Mouse (Mus musculus) activated CD4-positive, CD25-positive, alpha-beta regulatory T cell, adult 4 months (primary cell): Measurements from ENCODE around the gene Fgl2. TPM values are rescaled to one million over a fixed set of nuclear protein-coding genes. Genes with fewer than 3 reads are reported as not detected.

Experiments
- ATAC-seq: one replicate; pipeline ENCODE4 v1.8.0; 2017
- polyA plus RNA-seq, 2 experiments: library from polyadenylated mRNA; unstranded; fragments of 100-300 nt; shearing (Covaris generic); gene quantifications; one replicate each; pipeline ENCODE4 v1.2.1; 2017

Fgl2 gene
- polyA plus RNA-seq, 2 experiments from 2014 or later: 27.5 to 28.0 TPM

- peak; percentile 47 for ATAC-seq
These were observed 12.0 kb downstream of the Fgl2 start for GRCm38 (mm10) chr5:21384252-21384960.

GRCm38 (mm10) chr5:21384976-21385375, 12.5 kb downstream of the Fgl2 start:
- ATAC-seq: peak; percentile 62

GRCm38 (mm10) chr5:21386432-21386831, 14.0 kb downstream of the Fgl2 start:
- no peak for ATAC-seq

- no peak for ATAC-seq
These were observed 14.9 kb downstream of the Fgl2 start for GRCm38 (mm10) chr5:21387340-21387739.

GRCm38 (mm10) chr5:21388855-21389254, 16.4 kb downstream of the Fgl2 start:
- no peak for ATAC-seq

GRCm38 (mm10) chr5:21391616-21392384, 19.4 kb downstream of the Fgl2 start:
- ATAC-seq: no peak

- ATAC-seq: no peak
These were observed 22.1 kb downstream of the Fgl2 start for GRCm38 (mm10) chr5:21394562-21394961.

GRCm38 (mm10) chr5:21395205-21395840, 22.9 kb downstream of the Fgl2 start:
- ATAC-seq: no peak

GRCm38 (mm10) chr5:21411261-21411666, 38.8 kb downstream of the Fgl2 start:
- peak; percentile 92 for ATAC-seq

- peak; percentile 43 for ATAC-seq
These were observed 39.6 kb downstream of the Fgl2 start for GRCm38 (mm10) chr5:21412056-21412455.

GRCm38 (mm10) chr5:21413322-21413721, 40.9 kb downstream of the Fgl2 start:
- ATAC-seq: no peak

GRCm38 (mm10) chr5:21414116-21414820, 41.8 kb downstream of the Fgl2 start:
- peak; percentile 30 for ATAC-seq

- no peak for ATAC-seq
These were observed 46.2 kb downstream of the Fgl2 start for GRCm38 (mm10) chr5:21418613-21419012.

- ATAC-seq: no peak
These were observed 48.2 kb downstream of the Fgl2 start for GRCm38 (mm10) chr5:21420609-21421008.

GRCm38 (mm10) chr5:21424614-21425602, 52.5 kb downstream of the Fgl2 start, which contains the start of the genes Ccdc146 and Fam185a:
Ccdc146 (minus strand) TSS chr5:21424677.
Fam185a (plus strand) TSS chr5:21424958.
- ATAC-seq: peak; percentile 99

GRCm38 (mm10) chr5:21426666-21427065, 54.2 kb downstream of the Fgl2 start:
- ATAC-seq: no peak

Other genes starting within 250 kb of the Fgl2 start
- 10 to 100 TPM; 36.6 to 38.8 TPM for gene Gsap, start 186.4 kb upstream of the Fgl2 start, polyA plus RNA-seq
- under 1 TPM; 0.60 to 0.61 TPM for gene Ccdc146, start 52.0 kb downstream of the Fgl2 start, polyA plus RNA-seq
- gene Fam185a, start 52.3 kb downstream of the Fgl2 start, polyA plus RNA-seq: 1 to 10 TPM; 2.4 to 2.6 TPM
- under 1 TPM in 1 of 2 experiments, not detected in 1; 0.16 TPM for gene Lrrc17, start 170.9 kb downstream of the Fgl2 start, polyA plus RNA-seq